Mouse (Mus musculus) liver, postnatal 0 days (tissue): ENCODE measurements around the gene Ccdc83. TPM values are rescaled to one million over a fixed set of nuclear protein-coding genes. Genes with fewer than 3 reads are reported as not detected.

Experiments
- ATAC-seq: fragments of 200-750 bp; cut with Nextera tagmentation; 2 replicates; pipeline ENCODE4 v1.8.0; 2017; ENCODE audit warnings: mild to moderate bottlenecking, moderate library complexity
- DNase-seq: peaks from one replicate; pipeline ENCODE4 v3.0.0-alpha.2; 2016
- H3K27ac ChIP-seq: fragments of 300-500 bp; sonication (generic); 2 replicates; pipeline ENCODE4 v1.5.1; 2014; ENCODE audit warnings: antibody characterized with exemption, moderate library complexity, mild to moderate bottlenecking, low read depth
- H3K27me3 ChIP-seq: fragments of 300-500 bp; sonication (generic); 2 replicates; pipeline ENCODE4 v1.6.1; 2014; ENCODE audit warnings: low read length, control low read depth, mixed read lengths; ENCODE audit not compliant: insufficient read depth
- H3K36me3 ChIP-seq: fragments of 300-500 bp; sonication (generic); replicated peaks from 2 replicates; pipeline ENCODE4 v1.6.1; 2014; ENCODE audit warnings: mild to moderate bottlenecking, control low read depth, low read length, moderate library complexity, mixed read lengths; ENCODE audit not compliant: insufficient read depth
- H3K4me1 ChIP-seq: fragments of 300-500 bp; sonication (generic); 2 replicates; pipeline ENCODE4 v1.6.1; 2014; ENCODE audit warnings: antibody characterized with exemption, mild to moderate bottlenecking, control low read depth; ENCODE audit not compliant: insufficient read depth
- H3K4me2 ChIP-seq: fragments of 300-500 bp; sonication (generic); 2 replicates; pipeline ENCODE4 v1.6.1; 2014; ENCODE audit warnings: low read depth, mild to moderate bottlenecking, low read length, moderate library complexity, mixed read lengths
- H3K4me3 ChIP-seq: fragments of 300-500 bp; sonication (generic); 2 replicates; pipeline ENCODE4 v1.5.1; 2014; ENCODE audit warnings: low read depth, low read length
- H3K9ac ChIP-seq: fragments of 300-500 bp; sonication (generic); replicated peaks from 2 replicates; pipeline ENCODE4 v1.6.1; 2014; ENCODE audit warnings: mild to moderate bottlenecking, moderate library complexity
- H3K9me3 ChIP-seq: fragments of 300-500 bp; sonication (generic); 2 replicates; pipeline ENCODE4 v1.6.1; 2016; ENCODE audit warnings: mild to moderate bottlenecking, control low read depth, low read length, mixed read lengths
- CTCF ChIP-seq: sonication (generic); IDR thresholded peaks from 2 replicates; pipeline ENCODE4 v1.5.1; 2016; ENCODE audit warnings: antibody characterized with exemption, low read depth
- EP300 ChIP-seq: IDR thresholded peaks from 2 replicates; pipeline ENCODE4 v1.6.1; 2016; ENCODE audit warnings: antibody characterized with exemption, low read depth, mild to moderate bottlenecking
- WGBS: fragments of 180-500 bp; shearing (Covaris S2); extraction: QIAGEN DNeasy Blood & Tissue Kit; methylation state at CpG from one replicate; pipeline ENCODE4 v1.1.7; 2014; ENCODE audit not compliant: insufficient replicate concordance; 5-methylcytosine and 5-hydroxymethylcytosine counted together
- polyA plus RNA-seq: library from polyadenylated mRNA; unstranded; fragments of >200 nt; fragmentation: Nextera tagmentation; extraction: Ambion mirVana; gene quantifications from 2 replicates; pipeline ENCODE4 v1.2.1, GENCODE M21; 2015

Gene Ccdc83
- polyA plus RNA-seq, 1 experiment from 2014 or later: not detected

- 3% methylated on average over 27 of the region's 27 CpGs for WGBS
- Histone ChIP-seq H3K4me1 (0 out of 2 replicates have a peak, but pooled peaks cover 2% of the 10 kb centered on the region), H3K27ac (no peak overlapping the region), H3K4me2 (peak overlapping the region; percentile 84), H3K4me3 (peak overlapping the region; percentile 52), H3K27me3 (peaks cover 30% of the 10 kb centered on the region), H3K9ac (no peak overlapping the region), H3K9me3 (no peaks in the 10 kb centered on the region), H3K36me3 (no peaks in the 10 kb centered on the region)
- ATAC-seq: no peak; the same call in 1 of the 2 replicates
- TF ChIP-seq CTCF (no peak), EP300 (no peak)
- DNase-seq: no peak
These were observed 37.3 kb upstream of the Ccdc83 start for GRCm38 (mm10) chr7:90302647-90303552.

- 2% methylated on average over 43 of the region's 43 CpGs for WGBS
- TF ChIP-seq CTCF: 0 out of 2 replicates have a peak, but pooled peaks have one; percentile 3
- TF ChIP-seq EP300: no peak
- Histone ChIP-seq H3K4me1 (0 out of 2 replicates have a peak, but pooled peaks cover 2% of the 10 kb centered on the region), H3K36me3 (no peaks in the 10 kb centered on the region), H3K4me2 (peak within 1 kb of the TSS; percentile 84), H3K9me3 (no peaks in the 10 kb centered on the region), H3K4me3 (peak within 1 kb of the TSS; percentile 52), H3K9ac (peak within 1 kb of the TSS; percentile 51), H3K27ac (no peak within 1 kb of the TSS), H3K27me3 (peaks cover 30% of the 10 kb centered on the region)
- DNase-seq (peak; percentile 59), ATAC-seq (peak; percentile 56)
These were observed 36.5 kb upstream of the Ccdc83 start, which contains the start of gene Sytl2 for GRCm38 (mm10) chr7:90301942-90302646. Gene Sytl2, plus strand, starts transcription at chr7:90302252.

GRCm38 (mm10) chr7:90291885-90292284, 26.3 kb upstream of the Ccdc83 start:
- H3K9me3 ChIP-seq: no peaks in the 10 kb centered on the region
- H3K4me1 ChIP-seq: no peaks in the 10 kb centered on the region
- no peak overlapping the region for H3K4me2 ChIP-seq
- ATAC-seq: no peak
- 66% methylated on average over 6 of the region's 6 CpGs for WGBS
- H3K36me3 ChIP-seq: no peaks in the 10 kb centered on the region
- no peak overlapping the region for H3K27ac ChIP-seq
- H3K4me3 ChIP-seq: no peak overlapping the region
- no peaks in the 10 kb centered on the region for H3K27me3 ChIP-seq
- DNase-seq: no peak
- TF ChIP-seq EP300 (no peak), CTCF (no peak)
- H3K9ac ChIP-seq: no peak overlapping the region

- H3K4me3 ChIP-seq: no peak overlapping the region
- no peak overlapping the region for H3K27ac ChIP-seq
- TF ChIP-seq EP300 (no peak), CTCF (no peak)
- H3K4me2 ChIP-seq: peak overlapping the region; percentile 37; the same call in 1 of the 2 replicates
- DNase-seq (peak; percentile 5), ATAC-seq (peak; percentile 61; the same call in 1 of the 2 replicates)
- no peaks in the 10 kb centered on the region for H3K27me3 ChIP-seq
- no peak overlapping the region for H3K9ac ChIP-seq
- 51% methylated on average over 7 of the region's 7 CpGs for WGBS
- no peaks in the 10 kb centered on the region for H3K36me3 ChIP-seq
- H3K4me1 ChIP-seq: no peaks in the 10 kb centered on the region
- H3K9me3 ChIP-seq: no peaks in the 10 kb centered on the region
These were observed 19.2 kb upstream of the Ccdc83 start for GRCm38 (mm10) chr7:90284793-90285192.

GRCm38 (mm10) chr7:90282786-90283185, 17.2 kb upstream of the Ccdc83 start:
- Histone ChIP-seq H3K4me3 (no peak overlapping the region), H3K9ac (no peak overlapping the region), H3K27ac (no peak overlapping the region), H3K4me1 (no peaks in the 10 kb centered on the region), H3K9me3 (no peaks in the 10 kb centered on the region), H3K36me3 (no peaks in the 10 kb centered on the region), H3K4me2 (no peak overlapping the region), H3K27me3 (no peaks in the 10 kb centered on the region)
- TF ChIP-seq EP300 (no peak), CTCF (no peak)
- 68% methylated on average over 1 of the region's 1 CpGs for WGBS
- no peak for ATAC-seq
- no peak for DNase-seq

- DNase-seq (peak; percentile 9), ATAC-seq (no peak)
- H3K4me3 ChIP-seq: no peak overlapping the region
- no peaks in the 10 kb centered on the region for H3K36me3 ChIP-seq
- H3K4me2 ChIP-seq: no peak overlapping the region
- H3K27me3 ChIP-seq: no peaks in the 10 kb centered on the region
- H3K9me3 ChIP-seq: no peaks in the 10 kb centered on the region
- H3K27ac ChIP-seq: no peak overlapping the region
- H3K9ac ChIP-seq: no peak overlapping the region
- WGBS: 69% methylated on average over 11 of the region's 11 CpGs
- TF ChIP-seq CTCF: no peak
- no peak for TF ChIP-seq EP300
- H3K4me1 ChIP-seq: no peaks in the 10 kb centered on the region
These were observed 16.4 kb upstream of the Ccdc83 start for GRCm38 (mm10) chr7:90281759-90282546.
